Mouse (Mus musculus) embryonic fibroblast, embryonic 13.5 days (primary cell): ENCODE measurements around the gene Fes. TPM values are rescaled to one million over a fixed set of nuclear protein-coding genes. Genes with fewer than 3 reads are reported as not detected.
A peak's percentile ranks its signal among the peaks of the same experiment; 100 is the strongest.
"Not testable (repeated sequence)": the region's sequence is repeated elsewhere in the genome, so short reads cannot be mapped to it uniquely, and the experiment has no call there.

Experiments used
- H3K27ac ChIP-seq: 2 replicates; pipeline ENCODE4 v1.5.1; 2012; ENCODE audit warnings: low read length, control low read depth, inconsistent platforms; ENCODE audit not compliant: insufficient read depth
- H3K4me1 ChIP-seq: 2 replicates; pipeline ENCODE4 v1.6.1; 2011; ENCODE audit warnings: low read length; ENCODE audit not compliant: control insufficient read depth, insufficient read depth
- H3K4me3 ChIP-seq: 2 replicates; pipeline ENCODE4 v1.5.1; 2011; ENCODE audit warnings: mild to moderate bottlenecking, control low read depth, low read length; ENCODE audit not compliant: insufficient read depth
- CTCF ChIP-seq: IDR thresholded peaks from 2 replicates; pipeline ENCODE4 v1.5.1; 2011; ENCODE audit warnings: mild to moderate bottlenecking, control low read depth, low read length, moderate library complexity, borderline replicate concordance; ENCODE audit not compliant: insufficient read depth
- POLR2A ChIP-seq: IDR thresholded peaks from 2 replicates; pipeline ENCODE4 v1.6.1; 2011; ENCODE audit warnings: low read depth, mild to moderate bottlenecking, control low read depth, low read length, moderate library complexity
- polyA plus RNA-seq: library from polyadenylated mRNA; stranded (reverse); fragments of >200 nt; gene quantifications from 2 replicates; pipeline ENCODE4 v1.2.4, GENCODE M21; 2011; ENCODE audit warnings: low read depth; ENCODE audit not compliant: missing spikeins, insufficient read length

Gene Fes
- polyA plus RNA-seq, 1 experiment = 7.5 TPM

GRCm38 (mm10) chr7:80397986-80398385 lies 10.2 kb upstream of the Fes start:
- Histone ChIP-seq H3K27ac (no peak overlapping the region), H3K4me3 (no peak overlapping the region), H3K4me1 (no peaks in the 10 kb centered on the region)
- TF ChIP-seq CTCF (no peak), POLR2A (no peak)

DNA sequence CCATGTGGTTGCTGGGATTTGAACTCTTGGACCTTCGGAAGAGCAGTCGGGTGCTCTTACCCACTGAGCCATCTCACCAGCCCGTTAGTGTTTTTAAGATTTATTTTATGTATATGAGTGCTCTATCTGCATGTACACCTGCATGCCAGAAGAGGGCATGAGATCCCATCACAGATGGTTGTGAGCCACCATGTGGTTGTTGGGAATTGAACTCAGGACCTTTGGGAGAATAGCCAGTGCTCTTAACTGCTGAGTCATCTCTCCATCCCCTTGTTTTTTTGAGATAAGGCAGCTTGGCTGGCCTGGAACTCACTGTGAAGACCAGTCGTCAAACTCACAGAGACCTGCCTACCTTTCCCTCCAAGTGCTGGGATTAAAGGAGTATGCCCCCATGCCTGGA lies 8.7 kb upstream of the Fes start:
- H3K4me1 ChIP-seq, H3K27ac ChIP-seq, H3K4me3 ChIP-seq: not testable (repeated sequence)

GRCm38 (mm10) chr7:80394600-80394999 lies 6.9 kb upstream of the Fes start:
- H3K4me1 ChIP-seq = no peaks in the 10 kb centered on the region
- H3K4me3 ChIP-seq = no peak overlapping the region
- TF ChIP-seq POLR2A = no peak
- no peak for TF ChIP-seq CTCF
- no peak overlapping the region for H3K27ac ChIP-seq

GRCm38 (mm10) chr7:80392119-80392518 lies 4.4 kb upstream of the Fes start:
- no peak overlapping the region for H3K27ac ChIP-seq

GRCm38 (mm10) chr7:80387033-80387632 lies 613 bp downstream of the Fes start:
- no peak for TF ChIP-seq CTCF
- no peak for TF ChIP-seq POLR2A
- Histone ChIP-seq H3K4me1 (peaks cover 4% of the 10 kb centered on the region; the same call in 1 of the 2 replicates), H3K4me3 (peak overlapping the region; percentile 12), H3K27ac (peak overlapping the region; percentile 59)

More at GRCm38 (mm10) chr7:80392119-80392518, 4.4 kb upstream of the Fes start:
- H3K4me1 ChIP-seq = peaks cover 4% of the 10 kb centered on the region; the same call in 1 of the 2 replicates
- H3K4me3 ChIP-seq = no peak overlapping the region
- TF ChIP-seq POLR2A (no peak), CTCF (no peak)

DNA sequence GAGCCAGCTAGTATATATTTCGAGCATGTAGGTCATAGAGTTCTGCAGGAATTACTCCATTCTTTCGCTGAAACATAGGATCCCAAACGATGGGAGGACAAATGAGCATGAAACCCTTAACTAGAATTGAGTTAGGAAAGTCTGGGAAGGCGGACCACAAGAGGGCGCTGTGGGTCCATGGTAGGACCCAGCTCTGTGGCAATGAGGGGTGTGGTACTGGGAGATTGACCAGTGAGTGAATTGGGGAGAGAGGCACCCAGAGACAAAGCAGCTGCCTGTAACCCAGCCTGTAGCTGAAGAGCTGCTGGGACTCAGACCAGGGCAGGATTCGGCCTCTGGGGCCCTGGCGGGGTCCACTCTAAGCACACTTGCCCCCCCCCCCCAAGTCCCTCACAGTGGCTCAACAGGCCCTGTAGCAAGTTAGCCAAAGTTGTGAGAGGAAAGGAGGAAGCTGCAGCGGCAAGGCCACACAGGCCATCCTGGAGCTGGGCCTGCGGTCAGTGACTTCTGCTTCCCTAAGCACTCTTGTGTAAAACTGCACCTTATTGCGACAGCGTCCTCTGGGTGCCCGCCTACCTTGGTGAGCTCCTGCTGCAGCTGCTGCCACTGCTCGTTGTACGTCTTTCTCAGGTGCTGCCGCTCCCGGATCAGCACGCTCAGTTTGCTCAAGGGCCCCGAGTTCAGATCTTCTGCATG lies 1.4 kb downstream of the Fes start:
- H3K27ac ChIP-seq = no peak overlapping the region
- peaks cover 4% of the 10 kb centered on the region; the same call in 1 of the 2 replicates for H3K4me1 ChIP-seq
- TF ChIP-seq POLR2A (no peak), CTCF (peak; percentile 87)
- H3K4me3 ChIP-seq = no peak overlapping the region

DNA sequence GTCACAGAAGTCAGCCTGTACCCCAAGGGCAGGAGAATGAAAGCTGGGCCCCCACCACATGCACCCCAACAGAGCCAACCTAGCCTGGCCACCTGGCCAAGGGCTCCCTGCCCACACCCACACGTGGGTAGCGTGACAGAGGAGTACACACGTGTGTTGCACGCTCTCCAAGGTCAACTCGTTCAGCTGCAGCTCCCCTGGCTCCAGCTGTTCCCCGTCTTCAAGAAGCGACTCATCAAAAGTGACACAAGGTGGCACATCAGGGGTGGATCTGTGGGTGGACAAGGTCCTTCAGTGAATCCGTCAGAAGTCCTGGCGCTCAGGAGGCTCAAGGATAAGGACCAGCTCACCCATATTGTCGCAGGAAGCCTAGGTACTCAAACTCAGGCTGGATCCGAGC lies 4.8 kb downstream of the Fes start:
- Histone ChIP-seq H3K27ac (no peak overlapping the region), H3K4me1 (peaks cover under 1% of the 10 kb centered on the region; the same call in 1 of the 2 replicates), H3K4me3 (no peak overlapping the region)
- TF ChIP-seq CTCF (no peak), POLR2A (no peak)

DNA sequence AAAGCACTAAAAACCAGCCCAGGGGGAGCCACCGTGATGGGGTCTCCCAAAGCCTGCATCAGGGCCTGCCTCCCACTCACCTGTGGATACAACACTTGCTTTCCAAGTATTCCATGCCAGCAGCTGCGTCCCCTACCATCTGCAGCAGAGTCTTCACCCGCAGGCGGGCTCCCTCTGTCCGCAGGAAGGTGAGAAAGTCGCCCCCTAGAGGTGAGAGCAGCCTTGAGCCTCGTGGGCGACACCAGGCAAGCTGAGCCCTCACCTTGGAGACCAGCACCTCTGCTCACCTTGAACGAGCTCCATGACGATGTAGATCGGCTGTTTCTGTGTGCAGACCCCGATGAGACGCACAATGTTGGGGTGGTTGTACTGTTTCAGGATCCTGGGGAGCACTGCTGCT lies 8.2 kb downstream of the Fes start:
- Histone ChIP-seq H3K27ac (no peak overlapping the region), H3K4me3 (no peak overlapping the region), H3K4me1 (peaks cover 4% of the 10 kb centered on the region; the same call in 1 of the 2 replicates)
- TF ChIP-seq CTCF = peak; percentile 47; the same call in 1 of the 2 replicates
- TF ChIP-seq POLR2A = no peak

GRCm38 (mm10) chr7:80377471-80377870 lies 10.3 kb downstream of the Fes start:
- Histone ChIP-seq H3K4me1 (peaks cover 4% of the 10 kb centered on the region; the same call in 1 of the 2 replicates), H3K4me3 (no peak overlapping the region), H3K27ac (no peak overlapping the region)
- TF ChIP-seq POLR2A = no peak
- peak; percentile 75; the same call in 1 of the 2 replicates for TF ChIP-seq CTCF

GRCm38 (mm10) chr7:80376192-80376591 lies 11.6 kb downstream of the Fes start:
- no peak overlapping the region for H3K27ac ChIP-seq
- TF ChIP-seq POLR2A (no peak), CTCF (no peak)
- peaks cover 4% of the 10 kb centered on the region; the same call in 1 of the 2 replicates for H3K4me1 ChIP-seq
- no peak overlapping the region for H3K4me3 ChIP-seq
